Mouse (Mus musculus) skeletal muscle tissue, postnatal 0 days (tissue): ENCODE measurements around the gene Akap5. TPM values are rescaled to one million over a fixed set of nuclear protein-coding genes. Genes with fewer than 3 reads are reported as not detected.

Source experiments
- polyA plus RNA-seq: library from polyadenylated mRNA; unstranded; fragments of >200 nt; fragmentation: Nextera tagmentation; extraction: Ambion mirVana; gene quantifications from 2 replicates; pipeline ENCODE4 v1.2.1, GENCODE M21; 2015

Gene Akap5
- polyA plus RNA-seq: 0.28 and 0.45 TPM in 2 replicates

GRCm38 (mm10) chr12:76324679-76325431 is at the start of gene Akap5:
Akap5 (plus strand) TSS chr12:76324891.

GRCm38 (mm10) chr12:76369206-76369977 is 44.7 kb downstream of the Akap5 start, which contains the start of gene Zbtb25:
Zbtb25 (minus strand) TSS chr12:76369602.

DNA sequence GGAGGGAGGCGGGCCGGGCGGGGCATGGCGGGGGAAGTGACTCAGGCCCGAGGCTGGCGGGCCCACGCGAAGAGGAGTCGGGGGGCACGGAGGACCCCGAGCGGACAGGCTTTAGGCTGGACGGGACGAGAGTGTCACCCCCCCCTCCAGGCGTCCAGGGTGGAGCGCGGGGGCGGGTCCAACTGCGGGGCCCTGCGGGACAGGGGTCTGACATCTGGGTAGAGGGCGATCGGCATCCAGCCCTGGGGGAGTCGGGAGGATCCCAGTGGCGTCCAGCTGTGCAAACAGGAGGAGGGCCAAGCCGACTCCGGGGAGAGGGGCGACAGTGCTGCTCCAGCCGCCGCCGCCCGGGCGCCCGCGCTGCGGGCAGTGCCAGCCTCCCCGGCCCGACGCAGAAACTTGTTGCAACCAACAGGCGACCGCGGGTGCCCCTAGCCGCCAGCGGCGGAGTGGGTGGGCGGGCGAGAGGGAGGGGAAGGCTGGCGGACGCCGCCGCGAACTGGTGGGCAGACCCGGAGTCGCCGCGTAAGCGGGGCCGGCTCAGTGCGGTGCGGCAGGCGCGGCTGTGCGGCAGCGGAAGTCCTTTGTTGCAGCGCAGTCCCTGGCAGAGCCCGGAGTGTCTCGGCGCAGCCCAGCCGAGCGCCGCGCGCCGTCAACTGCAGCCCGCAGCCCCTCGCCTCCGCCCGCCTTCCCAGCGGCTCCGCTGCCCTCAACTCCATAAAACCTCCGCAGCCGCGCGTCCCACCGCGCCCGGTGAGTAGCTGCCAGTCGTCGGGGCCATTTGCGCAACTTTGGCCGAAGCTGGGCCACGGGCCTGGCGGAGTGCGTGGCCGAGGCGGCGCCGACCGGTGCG is 45.5 kb downstream of the Akap5 start, which contains the start of gene Zbtb1:
Zbtb1 (plus strand) TSS at position 289 of the 853 bp plus-strand sequence.

Other genes with a start within 250 kb of the Akap5 start
- gene Esr2, start 147.6 kb upstream of the Akap5 start, polyA plus RNA-seq: 0.17 and 0.18 TPM in 2 replicates
- not detected in 2 replicates for gene Tex21, start 78.1 kb upstream of the Akap5 start, polyA plus RNA-seq
- gene Mthfd1, start 69.6 kb upstream of the Akap5 start, polyA plus RNA-seq: 18.2 and 20.0 TPM in 2 replicates
- gene Zbtb25, start 44.7 kb downstream of the Akap5 start, polyA plus RNA-seq: 9.6 and 9.9 TPM in 2 replicates
- gene Zbtb1, start 45.4 kb downstream of the Akap5 start, polyA plus RNA-seq: 3.9 and 4.1 TPM in 2 replicates
- 5.4 and 7.3 TPM in 2 replicates for gene Hspa2, start 79.3 kb downstream of the Akap5 start, polyA plus RNA-seq
- 0.15 and 0.54 TPM in 2 replicates for gene Ppp1r36, start 92.6 kb downstream of the Akap5 start, polyA plus RNA-seq
- 3.3 and 3.6 TPM in 2 replicates for gene Plekhg3, start 206.0 kb downstream of the Akap5 start, polyA plus RNA-seq